Mouse (Mus musculus): Measurements from ENCODE around the gene Plekhg2.

Gene Plekhg2

GRCm38 (mm10) chr7:28367663-28368275 lies 4.6 kb downstream of the Plekhg2 start:
- no peak for DNase-seq (ENCODE audit: low read depth, low spot score)

GRCm38 (mm10) chr7:28362441-28363060 lies 9.8 kb downstream of the Plekhg2 start:
- DNase-seq (ENCODE audit: low read depth, low spot score), result no peak

GRCm38 (mm10) chr7:28361647-28362341 lies 10.6 kb downstream of the Plekhg2 start:
- DNase-seq (ENCODE audit: low read depth, low spot score), result no peak

DNA sequence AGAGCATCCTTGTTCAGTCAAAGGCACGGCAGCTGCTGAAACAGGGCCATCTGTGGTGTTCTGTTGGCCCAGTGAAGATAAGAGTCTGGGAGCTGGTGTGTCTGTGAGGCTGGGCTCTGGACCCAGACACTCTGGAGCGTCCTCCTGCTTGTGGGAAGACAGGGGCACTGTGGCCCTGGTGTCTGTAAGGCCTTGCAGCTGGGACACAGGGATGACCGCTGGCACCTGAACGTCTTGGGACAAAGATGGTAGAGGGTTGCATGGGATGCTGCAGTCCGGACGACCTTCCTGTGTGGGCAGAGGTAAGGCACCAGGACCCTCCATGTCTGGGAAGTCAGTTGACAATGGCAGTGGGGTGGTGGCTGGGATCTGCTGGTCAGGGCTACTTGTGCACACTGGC lies 12.1 kb downstream of the Plekhg2 start:
- no peak for DNase-seq (ENCODE audit: low read depth, low spot score)

DNA sequence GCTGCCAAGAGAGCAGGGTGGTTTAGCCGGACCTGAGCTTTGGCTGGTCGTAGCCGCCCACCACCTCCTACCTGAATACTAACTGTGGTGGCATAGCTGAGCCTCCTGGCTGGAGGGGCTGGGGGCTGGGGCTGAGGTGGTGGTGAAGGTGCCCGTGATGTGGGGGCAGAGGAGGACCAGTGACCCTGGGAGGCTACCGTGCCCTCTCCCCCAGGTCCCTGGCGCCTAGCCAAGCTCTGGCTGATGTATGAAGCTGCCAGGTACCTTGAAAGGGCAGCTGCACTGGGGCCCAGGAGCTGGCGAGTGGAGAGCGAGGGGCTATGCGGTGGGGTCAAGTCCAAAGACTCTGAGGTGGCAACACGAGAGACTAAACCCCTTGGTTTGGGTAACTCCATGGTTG lies 12.5 kb downstream of the Plekhg2 start:
- no peak for DNase-seq (ENCODE audit: low read depth, low spot score)

DNA sequence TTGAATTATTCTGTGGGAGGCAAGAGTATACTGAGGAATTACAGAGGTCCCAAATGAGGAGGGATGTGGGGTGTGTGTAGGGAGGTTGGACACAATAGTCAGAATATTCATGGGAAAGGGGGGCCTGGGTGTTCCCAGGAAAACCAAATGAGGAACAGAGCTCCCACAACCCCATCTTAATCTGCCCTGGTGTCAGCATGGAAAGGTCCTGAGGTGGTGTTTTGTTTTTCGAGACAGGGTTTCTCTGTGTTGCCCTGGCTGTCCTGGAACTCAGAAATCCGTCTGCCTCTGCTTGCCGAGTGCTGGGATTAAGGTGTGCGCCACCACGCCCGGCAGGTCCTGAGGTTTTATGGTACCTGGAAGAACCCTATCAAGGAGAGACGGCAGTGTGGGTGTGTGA lies 14.0 kb downstream of the Plekhg2 start:
- no peak for DNase-seq (ENCODE audit: low read depth, low spot score)

DNA sequence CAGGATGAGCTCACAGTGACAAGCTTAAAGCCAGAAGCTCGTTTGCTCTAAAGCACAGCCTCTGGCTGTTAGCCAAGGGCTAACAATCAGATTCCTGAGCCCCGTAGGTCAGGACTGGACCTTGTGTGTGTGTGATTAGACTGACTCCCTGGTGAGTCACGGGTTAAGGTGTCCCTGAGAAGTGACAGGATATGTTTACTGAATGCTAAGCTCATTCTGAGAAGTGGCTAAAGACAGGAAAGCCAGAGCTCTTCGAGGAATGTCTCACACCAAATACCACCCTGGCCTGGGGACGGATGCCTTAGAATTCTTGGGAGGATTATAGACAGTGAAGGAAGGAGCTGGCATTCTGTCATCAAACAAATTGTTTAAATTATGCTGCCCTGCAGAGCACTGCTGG lies 14.4 kb downstream of the Plekhg2 start:
- peak; percentile 77 for DNase-seq (ENCODE audit: low read depth, low spot score)

DNA sequence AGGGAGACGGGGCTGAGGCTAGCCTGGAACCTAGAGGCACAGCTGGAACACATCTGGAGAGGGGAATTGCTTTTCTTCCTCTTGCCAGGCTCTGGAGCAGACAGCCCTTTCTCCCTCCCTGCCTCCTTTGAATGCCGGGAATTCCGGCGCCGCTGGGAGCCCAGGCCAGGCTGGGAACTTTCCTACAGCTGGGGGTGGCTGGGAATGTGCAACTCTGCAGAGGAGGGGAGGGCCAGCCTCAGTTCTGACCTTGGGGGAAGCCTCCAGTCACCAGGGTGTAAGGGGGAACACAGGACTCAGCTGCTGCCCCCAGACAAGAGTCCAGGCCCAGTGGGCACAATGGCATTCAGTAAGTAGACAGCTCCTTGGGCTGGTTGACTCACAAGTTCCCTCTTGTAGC lies 15.4 kb downstream of the Plekhg2 start:
- no peak for DNase-seq (ENCODE audit: low read depth, low spot score)

DNA sequence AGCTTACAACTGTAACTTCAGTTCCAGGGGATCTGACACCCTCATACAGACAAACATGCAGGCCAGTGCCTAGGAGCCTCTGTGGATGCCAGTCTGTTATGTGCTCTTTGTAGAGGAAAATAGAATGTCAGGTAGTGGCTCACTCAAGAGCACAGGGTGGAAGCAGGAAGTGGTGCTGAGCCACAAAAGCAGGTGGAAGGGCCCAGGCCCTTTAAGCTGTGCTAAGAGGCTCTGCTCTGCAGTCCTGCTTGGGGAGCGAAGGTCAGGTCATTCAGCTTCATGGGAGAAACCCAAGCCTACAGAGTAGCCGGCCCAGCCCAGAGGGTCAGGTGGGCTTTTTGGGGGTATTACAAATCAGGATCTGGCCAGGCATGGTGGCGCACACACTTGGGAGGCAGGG lies 17.2 kb downstream of the Plekhg2 start:
- no peak for DNase-seq (ENCODE audit: low read depth, low spot score)

- no peak for DNase-seq (ENCODE audit: low read depth, low spot score)
Observed at GRCm38 (mm10) chr7:28354596-28354995, 17.8 kb downstream of the Plekhg2 start.

DNA sequence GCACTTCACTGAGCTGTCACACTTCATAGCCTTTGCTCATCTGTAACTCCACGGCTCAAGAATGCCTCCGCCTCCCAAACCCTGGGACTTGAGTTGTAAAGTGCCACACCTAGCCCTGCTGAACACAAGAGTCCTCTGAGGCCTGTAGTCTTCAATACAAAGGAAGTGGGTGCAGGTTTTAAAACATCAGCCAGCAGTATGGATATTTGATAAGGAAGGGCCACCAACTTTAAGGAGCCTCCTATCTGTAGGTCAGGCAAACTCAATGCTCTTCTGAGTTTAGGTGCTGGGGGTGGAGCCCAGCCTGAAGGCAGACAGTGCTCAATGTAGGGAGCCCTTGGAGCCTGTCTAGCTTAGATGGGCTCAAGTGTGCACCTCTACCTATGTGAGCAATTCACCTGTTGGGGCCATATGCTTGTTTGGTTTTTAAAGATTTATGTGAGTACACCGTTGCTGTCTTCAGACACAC lies 18.3 kb downstream of the Plekhg2 start:
- no peak for DNase-seq (ENCODE audit: low read depth, low spot score)

- no peak for DNase-seq (ENCODE audit: low read depth, low spot score)
Observed at GRCm38 (mm10) chr7:28353267-28353666, 19.1 kb downstream of the Plekhg2 start.

- DNase-seq (ENCODE audit: low read depth, low spot score), result no peak
Observed at GRCm38 (mm10) chr7:28351676-28352191, 20.7 kb downstream of the Plekhg2 start.

GRCm38 (mm10) chr7:28350155-28350883 lies 22.1 kb downstream of the Plekhg2 start, which contains the start of gene Rps16:
TSS of gene Rps16 (plus strand) at chr7:28350652.
- DNase-seq (ENCODE audit: low read depth, low spot score), result peak; percentile 95

GRCm38 (mm10) chr7:28348601-28349000 lies 23.8 kb downstream of the Plekhg2 start:
- peak; percentile 32 for DNase-seq (ENCODE audit: low read depth, low spot score)

- DNase-seq (ENCODE audit: low read depth, low spot score), result peak; percentile 90
Observed at GRCm38 (mm10) chr7:28347746-28348145, 24.7 kb downstream of the Plekhg2 start.

DNA sequence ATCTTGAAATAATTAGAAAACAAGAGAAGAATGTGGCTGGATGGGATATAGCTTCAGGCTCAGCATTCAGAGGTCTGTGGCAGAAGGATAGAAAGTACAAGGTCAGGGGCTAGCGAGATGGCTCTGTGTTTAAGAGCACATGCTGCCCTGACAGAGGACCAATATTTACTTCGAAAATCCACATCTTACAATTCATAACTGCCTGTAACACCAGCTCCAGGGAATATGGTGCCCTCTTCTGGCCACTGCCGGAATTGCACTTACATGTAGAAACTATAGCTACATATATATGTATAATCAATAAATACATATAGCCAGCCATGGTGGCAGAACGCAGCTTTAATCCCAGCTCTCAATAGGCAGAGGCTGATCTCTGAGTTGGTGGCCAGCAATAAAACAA lies 27.8 kb downstream of the Plekhg2 start:
- peak; percentile 80 for DNase-seq (ENCODE audit: low read depth, low spot score)

DNA sequence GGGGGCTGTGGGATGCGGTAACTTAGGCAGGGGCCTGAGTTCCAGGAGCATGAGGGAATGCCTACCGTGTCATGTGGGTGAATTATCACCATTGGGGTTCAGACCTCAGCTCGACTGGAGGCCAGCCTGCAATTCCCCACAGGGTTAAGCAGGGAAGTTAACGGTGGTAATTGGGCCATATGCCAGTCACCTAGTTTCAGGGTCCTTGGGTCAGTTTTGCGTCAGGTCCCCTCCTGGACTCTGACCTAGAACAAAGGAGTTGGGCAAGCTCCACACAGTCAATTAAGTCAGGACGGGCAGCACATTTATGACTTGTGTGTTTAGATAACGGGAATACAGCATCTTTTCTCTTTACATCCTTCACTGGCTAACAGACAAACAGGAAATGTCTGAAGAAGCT lies 31.0 kb downstream of the Plekhg2 start:
- DNase-seq (ENCODE audit: low read depth, low spot score), result no peak

- DNase-seq (ENCODE audit: low read depth, low spot score), result peak; percentile 70
Observed at GRCm38 (mm10) chr7:28339213-28339917, 33.0 kb downstream of the Plekhg2 start.

DNA sequence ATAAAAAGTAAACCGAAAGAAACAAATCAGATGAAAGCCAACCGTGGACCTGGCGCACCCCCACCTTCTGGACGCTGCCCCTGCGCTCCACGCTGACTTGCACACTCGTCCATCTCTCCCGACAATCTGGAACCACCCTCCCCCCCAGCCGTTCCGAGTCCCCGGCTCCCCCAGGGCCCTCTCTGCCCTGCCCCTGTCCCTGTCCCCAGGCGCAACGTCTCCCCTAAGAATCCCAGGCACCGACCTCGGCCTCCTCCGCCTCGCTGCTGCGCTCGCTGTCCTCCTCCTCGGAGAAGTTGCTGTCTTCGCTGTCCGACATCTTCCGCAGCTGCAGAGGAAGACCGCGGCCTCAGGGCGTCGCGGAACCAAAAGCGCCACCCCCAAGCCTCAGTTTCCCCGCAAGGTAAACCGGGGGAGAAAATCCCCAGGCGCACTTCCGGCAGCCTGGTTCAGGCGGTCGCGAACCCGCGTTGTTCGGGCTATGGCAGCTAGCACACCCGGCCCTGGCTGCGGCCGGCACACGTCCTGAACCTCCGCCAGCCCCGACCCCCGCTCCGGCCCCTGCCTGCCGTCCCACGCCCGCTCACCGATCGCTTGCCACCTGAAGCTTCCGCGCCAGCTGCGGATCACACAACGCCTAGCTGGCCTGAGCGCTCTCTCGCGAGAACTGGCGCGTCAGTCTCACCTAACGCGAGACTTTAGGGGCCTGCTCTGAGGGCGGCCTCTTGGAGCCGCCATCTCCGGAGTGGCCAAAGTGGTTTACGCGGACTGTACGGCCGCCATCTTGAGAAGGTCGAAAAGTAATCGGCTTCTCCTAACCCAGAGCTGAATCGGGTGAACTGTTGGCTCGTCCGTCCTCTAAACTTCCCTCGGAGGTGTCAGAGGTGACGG lies 34.0 kb downstream of the Plekhg2 start, which contains the start of gene Supt5:
Supt5 (minus strand) TSS at position 639 of the 891 bp plus-strand sequence.
- DNase-seq (ENCODE audit: low read depth, low spot score), result peak; percentile 98
